Mouse (Mus musculus) C2C12 (cell line): ENCODE results near the gene Qars.

Source experiments
- CEBPB ChIP-seq: IDR thresholded peaks from one replicate; pipeline ENCODE4 v1.6.1; 2011; ENCODE audit warnings: low read depth, mild to moderate bottlenecking, control low read depth, moderate library complexity
- CTCF ChIP-seq: IDR thresholded peaks from one replicate; pipeline ENCODE4 v1.5.1; 2011; ENCODE audit not compliant: control insufficient read depth, insufficient read depth, insufficient read length
- FOSL1 ChIP-seq: IDR thresholded peaks from one replicate; pipeline ENCODE4 v1.8.0; 2011; ENCODE audit warnings: mild to moderate bottlenecking, low read length; ENCODE audit not compliant: poor library complexity, insufficient read depth, severe bottlenecking
- MAX ChIP-seq: IDR thresholded peaks from one replicate; pipeline ENCODE4 v1.6.1; 2011; ENCODE audit warnings: mild to moderate bottlenecking, control low read depth
- MYOD1 ChIP-seq: IDR thresholded peaks from one replicate; pipeline ENCODE4 v1.6.1; 2011; ENCODE audit warnings: low read depth; ENCODE audit not compliant: control insufficient read depth, insufficient read length
- MYOG ChIP-seq: IDR thresholded peaks from one replicate; pipeline ENCODE4 v1.6.1; 2011; ENCODE audit not compliant: control insufficient read depth, insufficient read length; ENCODE audit errors: extremely low read depth
- USF1 ChIP-seq: IDR thresholded peaks from one replicate; pipeline ENCODE4 v1.6.1; 2011; ENCODE audit warnings: low read depth, mild to moderate bottlenecking, control low read depth, moderate library complexity

DNA sequence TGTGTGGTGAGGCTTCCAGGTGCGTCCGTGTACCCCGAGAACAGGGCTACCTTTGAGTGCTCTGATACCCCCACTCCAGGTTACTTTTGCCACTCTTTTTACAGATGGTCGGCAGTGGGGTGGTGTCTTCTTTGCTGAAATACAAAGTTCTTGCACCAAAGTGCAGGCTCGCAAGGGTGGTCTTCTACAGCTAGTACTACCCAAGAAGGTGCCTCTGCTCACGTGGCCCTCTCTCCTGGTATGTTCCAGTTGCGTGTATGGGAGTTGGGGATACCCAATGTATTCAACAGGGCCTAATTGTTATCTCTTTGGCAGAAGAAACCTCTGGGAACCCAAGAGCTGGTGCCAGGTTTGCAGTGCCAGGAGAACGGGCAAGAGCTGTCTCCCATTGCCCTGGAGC lies 14.3 kb upstream of the Qars start:
- TF ChIP-seq USF1 (no peak), CTCF (no peak), MYOD1 (no peak), CEBPB (no peak), MYOG (no peak), MAX (no peak), FOSL1 (no peak)
